Mouse (Mus musculus) cerebellum, adult 2 months (tissue): Measurements from ENCODE around the gene Pigv.

Experiments
- CTCF ChIP-seq: fragments of 200-500 bp; IDR thresholded peaks from 2 replicates; pipeline ENCODE4 v1.5.1; 2011; ENCODE audit warnings: low read depth, mild to moderate bottlenecking, control low read depth, low read length, moderate library complexity, borderline replicate concordance; ENCODE audit not compliant: insufficient read depth
- POLR2A ChIP-seq: fragments of 200-500 bp; IDR thresholded peaks from 2 replicates; pipeline ENCODE4 v1.6.1; 2011; ENCODE audit warnings: low read length, control low read depth, borderline replicate concordance; ENCODE audit not compliant: insufficient read depth

GRCm38 (mm10) chr4:133687126-133687525, 14.7 kb upstream of the Pigv start:
- TF ChIP-seq CTCF: no peak
- TF ChIP-seq POLR2A: no peak
